Mouse (Mus musculus): ENCODE measurements around the gene Hivep3. TPM values are rescaled to one million over a fixed set of nuclear protein-coding genes. Genes with fewer than 3 reads are reported as not detected.

Hivep3 gene
- polyA plus RNA-seq, 1 experiment: 40.0 TPM

DNA sequence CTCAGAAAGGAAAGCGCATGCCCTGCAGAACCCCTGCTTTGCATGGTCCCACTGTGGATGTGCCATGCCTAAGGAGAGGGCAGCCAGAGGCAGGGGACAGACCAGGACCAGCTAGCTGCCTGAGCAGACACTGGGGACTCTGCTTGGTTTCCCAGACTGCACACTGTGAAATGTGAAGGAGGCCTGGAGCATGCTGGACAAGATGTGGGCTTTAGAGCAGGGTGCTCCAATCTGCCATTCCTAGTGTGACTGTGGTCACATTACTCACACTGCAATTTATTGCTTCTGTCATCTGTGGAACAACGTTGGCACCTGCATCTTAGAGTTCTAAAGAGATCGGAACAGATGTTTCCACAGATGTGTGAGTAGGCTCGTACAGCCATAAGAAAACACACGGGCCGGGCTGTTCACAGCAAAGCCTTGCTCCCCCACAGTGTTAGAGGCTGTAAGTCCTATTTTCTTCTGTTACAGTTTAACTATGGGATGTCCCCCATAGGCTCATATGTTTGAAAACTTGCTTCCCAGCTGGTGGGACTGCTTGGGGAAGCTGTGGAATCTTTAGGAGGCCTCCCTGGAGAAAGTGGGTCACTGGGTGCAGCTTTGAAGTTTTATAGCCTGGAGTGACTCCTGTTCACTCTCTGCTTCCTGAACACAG is 154.1 kb downstream of the Hivep3 start:
- DNase-seq: no peak
- peaks cover 3% of the 10 kb centered on the region for H3K4me1 ChIP-seq (replicated peaks; ENCODE audit: control insufficient read depth, insufficient read depth, low read length)
- WGBS: 36% methylated on average over 6 of the region's 6 CpGs
- H3K27me3 ChIP-seq (ENCODE audit: control insufficient read depth, insufficient read depth, low read length): no peaks in the 10 kb centered on the region
- no peak overlapping the region for H3K27ac ChIP-seq (ENCODE audit: control insufficient read depth, insufficient read depth, low read length)
- H3K4me3 ChIP-seq (ENCODE audit: control insufficient read depth, insufficient read depth, low read length): no peak overlapping the region
- TF ChIP-seq CTCF (IDR thresholded peaks at IDR 0.05; ENCODE audit: borderline replicate concordance, control insufficient read depth, extremely low read depth, insufficient read depth, low read length, poor library complexity) (no peak), POLR2A (IDR thresholded peaks at IDR 0.05; ENCODE audit: control insufficient read depth, extremely low read depth, insufficient read depth, low read length, poor library complexity) (no peak)
- H3K36me3 ChIP-seq (ENCODE audit: control insufficient read depth, insufficient read depth, low read length): no peaks in the 10 kb centered on the region

DNA sequence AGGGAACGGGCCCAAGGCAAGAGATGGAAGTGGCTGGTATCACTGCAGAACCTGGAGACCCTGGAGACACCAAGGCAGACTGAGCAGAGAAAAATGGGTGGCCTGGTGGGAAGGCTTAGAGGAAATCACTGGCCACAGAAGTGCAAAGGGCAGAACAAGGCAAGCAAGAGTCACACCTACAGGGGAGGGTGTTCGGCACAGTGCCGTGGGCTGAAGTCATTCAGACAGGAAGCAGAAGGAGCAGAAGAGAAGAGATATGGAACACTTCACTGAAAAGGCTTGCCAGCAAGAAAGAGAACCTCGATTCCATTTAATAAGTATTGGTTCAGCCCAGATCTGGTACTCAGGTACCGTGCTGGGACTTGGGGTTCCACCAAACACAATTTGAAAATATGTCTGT is 156.2 kb downstream of the Hivep3 start:
- H3K4me1 ChIP-seq (replicated peaks; ENCODE audit: control insufficient read depth, insufficient read depth, low read length): peaks cover 3% of the 10 kb centered on the region
- no peaks in the 10 kb centered on the region for H3K36me3 ChIP-seq (ENCODE audit: control insufficient read depth, insufficient read depth, low read length)
- DNase-seq: no peak
- no peak overlapping the region for H3K4me3 ChIP-seq (ENCODE audit: control insufficient read depth, insufficient read depth, low read length)
- H3K27me3 ChIP-seq (ENCODE audit: control insufficient read depth, insufficient read depth, low read length): no peaks in the 10 kb centered on the region
- 30% methylated on average over 5 of the region's 5 CpGs for WGBS
- TF ChIP-seq CTCF (IDR thresholded peaks at IDR 0.05; ENCODE audit: borderline replicate concordance, control insufficient read depth, extremely low read depth, insufficient read depth, low read length, poor library complexity): no peak
- TF ChIP-seq POLR2A (IDR thresholded peaks at IDR 0.05; ENCODE audit: control insufficient read depth, extremely low read depth, insufficient read depth, low read length, poor library complexity): no peak
- H3K27ac ChIP-seq (ENCODE audit: control insufficient read depth, insufficient read depth, low read length): no peak overlapping the region

DNA sequence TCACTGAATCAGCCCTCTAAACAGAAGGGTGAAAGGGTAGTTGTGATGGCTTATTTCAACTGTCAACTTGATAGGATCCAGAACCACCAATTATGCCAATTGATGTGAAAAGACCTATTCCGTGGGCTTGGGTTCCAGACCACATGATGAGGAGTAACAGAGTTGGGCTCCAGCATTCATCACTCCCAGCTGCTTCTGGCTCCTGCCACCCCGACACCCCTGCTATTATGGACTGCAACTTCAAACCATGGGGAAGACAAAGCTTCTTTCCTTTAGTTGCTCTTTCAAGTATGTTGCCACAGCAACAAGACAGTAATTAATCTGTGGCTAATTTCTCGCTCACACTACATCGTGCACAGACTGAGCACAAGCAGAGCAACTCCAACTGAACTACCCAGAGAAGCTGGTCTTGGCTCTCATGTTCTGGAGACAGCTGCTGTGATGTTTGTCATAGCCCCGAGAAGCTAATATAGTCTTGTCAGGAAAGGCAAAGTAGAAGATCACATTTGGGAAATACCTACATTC is 159.7 kb downstream of the Hivep3 start:
- no peak for DNase-seq
- H3K27me3 ChIP-seq (ENCODE audit: control insufficient read depth, insufficient read depth, low read length): no peaks in the 10 kb centered on the region
- no peak overlapping the region for H3K4me3 ChIP-seq (ENCODE audit: control insufficient read depth, insufficient read depth, low read length)
- no peak for TF ChIP-seq CTCF (IDR thresholded peaks at IDR 0.05; ENCODE audit: borderline replicate concordance, control insufficient read depth, extremely low read depth, insufficient read depth, low read length, poor library complexity)
- TF ChIP-seq POLR2A (IDR thresholded peaks at IDR 0.05; ENCODE audit: control insufficient read depth, extremely low read depth, insufficient read depth, low read length, poor library complexity): no peak
- no peak overlapping the region for H3K27ac ChIP-seq (ENCODE audit: control insufficient read depth, insufficient read depth, low read length)
- 91% methylated on average over 5 of the region's 5 CpGs for whole genome bisulfite sequencing
- no peaks in the 10 kb centered on the region for H3K36me3 ChIP-seq (ENCODE audit: control insufficient read depth, insufficient read depth, low read length)
- peaks cover 26% of the 10 kb centered on the region for H3K4me1 ChIP-seq (replicated peaks; ENCODE audit: control insufficient read depth, insufficient read depth, low read length)

DNA sequence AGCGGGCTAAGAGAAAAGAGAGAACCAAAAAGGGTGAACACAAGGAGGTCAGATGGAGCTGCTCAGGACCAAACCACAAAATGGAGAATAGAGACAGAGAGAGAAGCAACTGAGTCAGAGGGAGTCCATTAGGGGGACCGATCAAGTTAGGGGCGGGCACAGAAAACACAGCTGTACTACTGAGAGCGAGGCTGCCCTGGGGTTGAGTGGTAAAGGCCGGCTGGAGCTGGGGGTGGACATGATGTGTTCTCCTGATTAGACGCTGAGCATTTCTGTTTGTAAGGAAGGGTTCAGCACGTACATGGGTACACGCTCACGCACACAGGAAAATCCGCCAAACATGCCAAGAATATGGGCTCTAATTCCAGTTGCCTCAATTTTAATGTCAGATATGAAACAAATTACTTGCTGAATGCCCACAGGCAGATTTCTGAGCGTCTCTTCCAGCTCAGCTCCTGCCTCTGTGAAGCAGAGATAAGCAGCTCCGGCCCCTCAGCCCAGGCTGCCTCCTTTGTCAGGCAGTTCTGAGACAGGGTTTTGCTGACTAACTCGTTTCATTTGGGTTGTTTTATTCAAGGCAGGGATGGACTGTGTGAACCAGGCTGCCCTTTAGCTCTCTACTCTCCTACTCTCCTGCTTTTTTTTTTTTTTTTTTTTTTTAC is 161.3 kb downstream of the Hivep3 start:
- H3K27me3 ChIP-seq (ENCODE audit: control insufficient read depth, insufficient read depth, low read length): no peaks in the 10 kb centered on the region
- no peak overlapping the region for H3K27ac ChIP-seq (ENCODE audit: control insufficient read depth, insufficient read depth, low read length)
- H3K36me3 ChIP-seq (ENCODE audit: control insufficient read depth, insufficient read depth, low read length): no peaks in the 10 kb centered on the region
- DNase-seq: no peak
- WGBS: 91% methylated on average over 13 of the region's 13 CpGs
- H3K4me1 ChIP-seq (replicated peaks; ENCODE audit: control insufficient read depth, insufficient read depth, low read length): peaks cover 32% of the 10 kb centered on the region
- no peak overlapping the region for H3K4me3 ChIP-seq (ENCODE audit: control insufficient read depth, insufficient read depth, low read length)
- TF ChIP-seq CTCF (IDR thresholded peaks at IDR 0.05; ENCODE audit: borderline replicate concordance, control insufficient read depth, extremely low read depth, insufficient read depth, low read length, poor library complexity) (no peak), POLR2A (IDR thresholded peaks at IDR 0.05; ENCODE audit: control insufficient read depth, extremely low read depth, insufficient read depth, low read length, poor library complexity) (no peak)

DNA sequence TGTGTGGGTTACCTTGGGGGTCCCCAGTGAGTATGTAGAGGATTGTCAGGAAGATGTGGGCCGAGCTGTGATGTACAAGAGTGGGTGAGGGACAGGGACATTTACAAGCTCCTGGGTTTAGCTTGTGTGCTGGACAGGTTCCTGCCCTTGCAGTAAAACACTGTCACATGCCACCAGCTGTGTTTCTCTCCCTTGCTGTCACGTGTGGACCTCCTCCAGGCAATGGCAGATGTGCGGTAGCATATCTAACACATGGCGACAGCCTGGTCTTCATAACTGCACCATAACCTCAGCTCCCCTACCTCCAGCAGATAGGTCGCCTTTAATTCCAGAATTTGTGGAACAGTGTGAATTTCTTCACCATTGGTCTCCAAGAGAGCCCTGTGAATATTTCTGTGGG is 161.9 kb downstream of the Hivep3 start:
- Histone ChIP-seq H3K4me1 (replicated peaks; ENCODE audit: control insufficient read depth, insufficient read depth, low read length) (peaks cover 32% of the 10 kb centered on the region), H3K4me3 (ENCODE audit: control insufficient read depth, insufficient read depth, low read length) (no peak overlapping the region), H3K36me3 (ENCODE audit: control insufficient read depth, insufficient read depth, low read length) (no peaks in the 10 kb centered on the region), H3K27me3 (ENCODE audit: control insufficient read depth, insufficient read depth, low read length) (no peaks in the 10 kb centered on the region), H3K27ac (ENCODE audit: control insufficient read depth, insufficient read depth, low read length) (no peak overlapping the region)
- WGBS: 86% methylated on average over 5 of the region's 5 CpGs
- TF ChIP-seq CTCF (IDR thresholded peaks at IDR 0.05; ENCODE audit: borderline replicate concordance, control insufficient read depth, extremely low read depth, insufficient read depth, low read length, poor library complexity): no peak
- TF ChIP-seq POLR2A (IDR thresholded peaks at IDR 0.05; ENCODE audit: control insufficient read depth, extremely low read depth, insufficient read depth, low read length, poor library complexity): no peak
- DNase-seq: no peak

DNA sequence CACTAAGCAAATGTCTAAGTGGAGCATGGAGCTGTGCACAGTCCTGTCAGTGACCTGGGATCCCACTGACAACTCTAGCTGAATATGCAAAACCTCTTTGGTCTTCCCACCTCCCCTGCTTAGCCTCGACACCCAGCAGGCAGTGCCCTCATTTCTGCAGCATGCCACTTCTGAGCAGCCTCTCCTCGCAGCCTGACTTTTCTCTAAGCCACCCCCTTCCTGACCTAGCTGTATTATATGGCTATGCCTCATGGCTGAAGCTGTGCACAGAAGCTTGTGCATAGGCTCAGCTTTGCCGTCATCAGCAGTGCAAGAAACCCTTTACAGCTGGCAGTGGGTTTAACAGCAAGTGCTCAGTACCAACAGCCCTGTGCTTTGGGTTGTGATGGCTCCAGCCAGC is 163.0 kb downstream of the Hivep3 start:
- Histone ChIP-seq H3K4me1 (replicated peaks; ENCODE audit: control insufficient read depth, insufficient read depth, low read length) (peaks cover 32% of the 10 kb centered on the region), H3K36me3 (ENCODE audit: control insufficient read depth, insufficient read depth, low read length) (no peaks in the 10 kb centered on the region), H3K27ac (ENCODE audit: control insufficient read depth, insufficient read depth, low read length) (peak overlapping the region; percentile 84), H3K27me3 (ENCODE audit: control insufficient read depth, insufficient read depth, low read length) (no peaks in the 10 kb centered on the region), H3K4me3 (ENCODE audit: control insufficient read depth, insufficient read depth, low read length) (no peak overlapping the region)
- peak; percentile 28 for DNase-seq
- 13% methylated on average over 3 of the region's 3 CpGs for WGBS
- TF ChIP-seq CTCF (IDR thresholded peaks at IDR 0.05; ENCODE audit: borderline replicate concordance, control insufficient read depth, extremely low read depth, insufficient read depth, low read length, poor library complexity) (no peak), POLR2A (IDR thresholded peaks at IDR 0.05; ENCODE audit: control insufficient read depth, extremely low read depth, insufficient read depth, low read length, poor library complexity) (no peak)

Measured in thymus, adult 2 months (tissue).